Mouse (Mus musculus) CD8-positive naive resting alpha-beta T cell, adult 2 months (primary cell): ENCODE data around the gene Atxn1.

Experiments used
- DNase-seq, 2 experiments: peaks; one replicate each; pipeline ENCODE4 v3.0.0; 2022; ENCODE audit warnings: low read depth in 2 of 2, low spot score in 2 of 2

Atxn1 gene

GRCm38 (mm10) chr13:45636435-45636834 lies 328.4 kb downstream of the Atxn1 start:
- DNase-seq: no peak

GRCm38 (mm10) chr13:45633918-45634317 lies 330.9 kb downstream of the Atxn1 start:
- no peak for DNase-seq

- no peak for DNase-seq
Measured at GRCm38 (mm10) chr13:45632133-45632532, 332.7 kb downstream of the Atxn1 start.

- no peak for DNase-seq
Measured at GRCm38 (mm10) chr13:45630518-45631290, 334.1 kb downstream of the Atxn1 start.

GRCm38 (mm10) chr13:45629750-45630149 lies 335.1 kb downstream of the Atxn1 start:
- no peak for DNase-seq

GRCm38 (mm10) chr13:45628341-45628740 lies 336.5 kb downstream of the Atxn1 start:
- DNase-seq: no peak

- no peak for DNase-seq
Measured at GRCm38 (mm10) chr13:45627206-45627751, 337.5 kb downstream of the Atxn1 start.

- DNase-seq: no peak
Measured at GRCm38 (mm10) chr13:45625740-45626139, 339.1 kb downstream of the Atxn1 start.

- DNase-seq: no peak
Measured at GRCm38 (mm10) chr13:45623846-45624245, 341.0 kb downstream of the Atxn1 start.

- DNase-seq: no peak
Measured at GRCm38 (mm10) chr13:45622871-45623546, 341.8 kb downstream of the Atxn1 start.

- DNase-seq: no peak
Measured at GRCm38 (mm10) chr13:45620687-45621086, 344.1 kb downstream of the Atxn1 start.

- DNase-seq: no peak
Measured at GRCm38 (mm10) chr13:45620281-45620680, 344.5 kb downstream of the Atxn1 start.

- DNase-seq: no peak
Measured at GRCm38 (mm10) chr13:45617988-45618387, 346.8 kb downstream of the Atxn1 start.

- DNase-seq: no peak
Measured at GRCm38 (mm10) chr13:45614762-45615161, 350.0 kb downstream of the Atxn1 start.

- DNase-seq: peak in 1 of 2 experiments; percentile 1
Measured at GRCm38 (mm10) chr13:45613346-45613745, 351.5 kb downstream of the Atxn1 start.

GRCm38 (mm10) chr13:45611554-45611953 lies 353.3 kb downstream of the Atxn1 start:
- no peak for DNase-seq

- no peak for DNase-seq
Measured at GRCm38 (mm10) chr13:45609461-45609860, 355.3 kb downstream of the Atxn1 start.

- no peak for DNase-seq
Measured at GRCm38 (mm10) chr13:45608593-45608992, 356.2 kb downstream of the Atxn1 start.

GRCm38 (mm10) chr13:45607946-45608345 lies 356.9 kb downstream of the Atxn1 start:
- no peak for DNase-seq

- DNase-seq: no peak
Measured at GRCm38 (mm10) chr13:45603636-45604035, 361.2 kb downstream of the Atxn1 start.

- DNase-seq: no peak
Measured at GRCm38 (mm10) chr13:45600443-45600842, 364.4 kb downstream of the Atxn1 start.

- no peak for DNase-seq
Measured at GRCm38 (mm10) chr13:45599831-45600230, 365.0 kb downstream of the Atxn1 start.
